ENCODE assay signal across 9 mouse cellular contexts in the genomic region with DNA sequence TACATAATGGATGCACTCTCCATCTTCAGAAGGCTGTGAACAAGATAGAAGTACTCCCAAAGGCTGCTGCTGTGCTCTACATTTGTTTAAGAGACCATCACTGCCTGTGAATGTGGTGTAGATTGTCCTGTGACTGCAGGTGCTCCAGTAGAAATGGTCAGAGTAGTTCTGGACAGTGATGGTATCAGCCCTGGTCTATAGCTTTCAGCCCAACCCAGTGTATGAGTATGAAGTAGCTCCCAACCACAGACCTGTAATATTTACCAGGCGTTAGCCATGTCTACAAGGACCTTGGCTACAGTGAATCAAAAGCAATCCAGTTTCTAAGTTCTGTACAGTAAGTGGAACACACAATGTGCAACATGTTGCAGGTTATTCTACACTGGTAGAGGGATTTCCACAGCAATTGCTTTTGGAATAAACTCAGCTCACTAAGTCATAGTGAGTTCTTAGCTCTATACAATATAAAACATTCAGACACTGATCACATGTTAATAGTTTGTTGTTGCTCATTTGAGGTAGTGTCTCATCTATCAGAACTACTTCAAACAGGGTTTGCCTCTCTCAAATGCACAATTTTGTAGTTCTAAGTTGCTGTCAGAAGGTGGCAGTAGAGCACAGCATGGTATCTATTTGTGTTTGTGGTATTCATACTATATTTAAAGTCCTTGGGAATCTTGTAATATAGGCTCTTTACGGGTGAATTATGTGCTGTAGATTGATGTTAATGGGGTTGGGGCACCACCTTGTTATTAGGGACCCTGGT.
DNase-seq lines count a peak whose midpoint lies in the region; ATAC-seq and TF ChIP-seq lines count a peak whose summit lies in the region.
"Had no signal": no experiment of that assay in that cellular context is flagged by ENCODE, and none has a peak within 500 bp of the region (broad histone marks: within the 10 kb centered on the region; RNA-seq: fewer than 3 reads in every experiment).

No protein-coding gene starts in this region.

- H3K9ac ChIP-seq in kidney, embryonic 15.5 days: no peak overlapping the region
- no peak overlapping the region for H3K9ac ChIP-seq in midbrain, embryonic 16.5 days (ENCODE audit: low read depth, low read length)
- H3K9ac ChIP-seq: liver, embryonic 13.5 days had no signal

- no peak overlapping the region for H3K27ac ChIP-seq in kidney, adult 2 months (ENCODE audit: insufficient read depth, low read depth, low read length)
- no peak overlapping the region for H3K27ac ChIP-seq in kidney, embryonic 15.5 days
- H3K27ac ChIP-seq in midbrain, embryonic 16.5 days (ENCODE audit: low read length): no peak overlapping the region
- H3K27ac ChIP-seq: liver, embryonic 13.5 days had no signal

- 55% methylated on average over 2 of the region's 2 CpGs for WGBS in kidney, adult 2 months
- WGBS in kidney, embryonic 15.5 days: 64% methylated on average over 2 of the region's 2 CpGs
- 67% methylated on average over 2 of the region's 2 CpGs for WGBS in midbrain, embryonic 16.5 days

- no peaks in the 10 kb centered on the region for H3K4me1 ChIP-seq in kidney, adult 2 months (ENCODE audit: control insufficient read depth, insufficient read depth, low read length)
- no peaks in the 10 kb centered on the region for H3K4me1 ChIP-seq in kidney, embryonic 15.5 days
- no peaks in the 10 kb centered on the region for H3K4me1 ChIP-seq in midbrain, embryonic 16.5 days (ENCODE audit: control insufficient read depth, insufficient read depth, low read length)
- H3K4me1 ChIP-seq: liver, embryonic 13.5 days had no signal

- CTCF ChIA-PET in Patski (lab: Charles Lee): interaction anchor here (0.7 to 1.5 kb wide), 5 partner anchors 10 to 398 kb away, joined by 3 to 4 read pairs (median 3); no protein-coding TSS in a partner anchor

- in situ Hi-C loops in Patski (cut with MboI; ENCODE audit: low pct_unique_long_range_greater_than_20kb): loop anchor here (25.0 kb wide), 1 partner anchor 448 kb away; a partner anchor contains a TSS

- peaks cover 1% of the 10 kb centered on the region for H3K36me3 ChIP-seq in kidney, adult 2 months (ENCODE audit: control insufficient read depth, insufficient read depth, low read length)
- peaks cover 41% of the 10 kb centered on the region for H3K36me3 ChIP-seq in kidney, embryonic 15.5 days
- H3K36me3 ChIP-seq in midbrain, embryonic 16.5 days (ENCODE audit: control insufficient read depth, insufficient read depth, low read length): peaks cover 6% of the 10 kb centered on the region; the same call in 1 of the 2 replicates

- POLR2A ChIA-PET in Patski (lab: Charles Lee): no interaction called here

- no peaks in the 10 kb centered on the region for H3K27me3 ChIP-seq in kidney, adult 2 months (replicated peaks; ENCODE audit: control insufficient read depth, insufficient read depth, low read length)
- H3K27me3 ChIP-seq in kidney, embryonic 15.5 days: no peaks in the 10 kb centered on the region
- no peaks in the 10 kb centered on the region for H3K27me3 ChIP-seq in Patski
- no peaks in the 10 kb centered on the region for H3K27me3 ChIP-seq in midbrain, embryonic 16.5 days (ENCODE audit: control insufficient read depth, insufficient read depth, low read depth, low read length)
- H3K27me3 ChIP-seq: liver, embryonic 13.5 days had no signal

- peak; percentile 33 for DNase-seq in kidney, adult 2 months
- DNase-seq in B cell, adult 2 months: peak; percentile 23 to 25
- DNase-seq in Patski (ENCODE audit: low read depth, low spot score): no peak
- DNase-seq in heart, postnatal 4 days: peak; percentile 57
- no peak for DNase-seq in cerebellum, adult 8-10 months
- DNase-seq in frontal cortex, postnatal 25 days (ENCODE audit: low spot score in 2 of 2): no peak
- DNase-seq: liver, embryonic 13.5 days had no signal

- no peak for TF ChIP-seq CTCF in kidney, adult 2 months (conservative IDR thresholded peaks at IDR 0.05; ENCODE audit: insufficient read depth, insufficient read length, low read depth, low read length)
- peak; percentile 62 for TF ChIP-seq CTCF in Patski (IDR thresholded peaks at IDR 0.05)

- no peak overlapping the region for H3K4me3 ChIP-seq in kidney, adult 2 months (ENCODE audit: insufficient read depth, low read depth, low read length)
- no peak overlapping the region for H3K4me3 ChIP-seq in kidney, embryonic 15.5 days (replicated peaks)
- no peak overlapping the region for H3K4me3 ChIP-seq in midbrain, embryonic 16.5 days (ENCODE audit: low read depth, low read length)
- H3K4me3 ChIP-seq: liver, embryonic 13.5 days had no signal

- H3K9me3 ChIP-seq in kidney, embryonic 15.5 days (replicated peaks): no peaks in the 10 kb centered on the region
- H3K9me3 ChIP-seq in midbrain, embryonic 16.5 days (replicated peaks; ENCODE audit: control insufficient read depth, low read length, poor library complexity, severe bottlenecking): no peaks in the 10 kb centered on the region
- H3K9me3 ChIP-seq: liver, embryonic 13.5 days had no signal

- TF ChIP-seq POLR2A in kidney, adult 2 months (IDR thresholded peaks at IDR 0.05; ENCODE audit: low read depth, low read length): no peak

- H3K4me2 ChIP-seq in kidney, embryonic 15.5 days: no peak overlapping the region
- no peak overlapping the region for H3K4me2 ChIP-seq in midbrain, embryonic 16.5 days (ENCODE audit: low read length)
- H3K4me2 ChIP-seq: liver, embryonic 13.5 days had no signal

- no peak for ATAC-seq in kidney, embryonic 15.5 days (replicated peaks; ENCODE audit: low FRiP score)
- no peak for ATAC-seq in Patski
- ATAC-seq in midbrain, embryonic 16.5 days: peak; percentile 55; the same call in 1 of the 2 replicates

Comparison
In these comparisons a context has a peak if more than half of its experiments do, and no peak if none do; other contexts are left out.
1. DNase-seq: peak in kidney, adult 2 months (single experiment), B cell, adult 2 months (2 of 2) and heart, postnatal 4 days (single experiment); none in Patski (single experiment), cerebellum, adult 8-10 months (single experiment) and frontal cortex, postnatal 25 days (0 of 2).